10 mouse cellular contexts compared by ENCODE assay signal in the genomic region with DNA sequence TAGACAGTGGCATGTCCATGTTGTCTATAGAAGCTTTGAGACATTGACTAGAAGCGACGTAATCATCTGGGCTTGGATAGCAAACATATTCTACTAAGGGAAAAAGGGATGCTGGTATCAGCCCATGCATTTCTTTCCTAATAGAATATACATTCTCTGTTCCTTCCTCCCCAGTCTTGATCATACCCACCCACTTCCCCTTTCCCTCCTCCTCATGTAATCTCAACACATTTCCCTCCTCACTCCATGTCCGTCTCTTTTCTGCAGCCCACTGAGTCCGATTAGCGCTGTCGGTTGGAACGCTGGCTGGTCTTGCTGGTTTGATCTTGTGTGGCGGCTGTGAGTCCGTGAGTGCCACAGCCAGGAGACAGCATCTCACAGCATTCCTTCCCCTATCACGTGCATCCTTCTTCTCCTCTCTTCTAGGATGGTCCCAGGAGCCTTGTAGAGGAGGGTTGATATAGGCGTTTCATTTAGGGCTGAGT. TPM values are rescaled to one million over a fixed set of nuclear protein-coding genes. Genes with fewer than 3 reads are reported as not detected.
DNase-seq lines count a peak whose midpoint lies in the region; ATAC-seq and TF ChIP-seq lines count a peak whose summit lies in the region.
"Had no signal": no experiment of that assay in that cellular context is flagged by ENCODE, and none has a peak within 500 bp of the region (broad histone marks: within the 10 kb centered on the region; RNA-seq: fewer than 3 reads in every experiment).

Gene Txndc2 (minus strand): TSS at position 435 of the 485 bp plus-strand sequence.

- DNase-seq in adrenal gland, adult 2 months = no peak
- no peak for DNase-seq in adrenal gland, adult 18-20 months (ENCODE audit: low spot score in 2 of 2)
- DNase-seq in lung, embryonic 14.5 days = no peak
- DNase-seq in lung, adult 2 months = no peak
- DNase-seq in thymus, postnatal 4 days = no peak
- DNase-seq in ovary, postnatal 14 days (ENCODE audit: low spot score) = no peak
- DNase-seq: kidney, adult 8-10 months had no signal

- H3K36me3 ChIP-seq in lung, embryonic 14.5 days (ENCODE audit: insufficient read depth) = no peaks in the 10 kb centered on the region
- H3K36me3 ChIP-seq in macrophage (ENCODE audit: inconsistent target) = no peaks in the 10 kb centered on the region
- H3K36me3 ChIP-seq in stomach, embryonic 14.5 days (ENCODE audit: control insufficient read depth, insufficient read depth, low read length) = no peaks in the 10 kb centered on the region

- no peak for TF ChIP-seq POLR2A in lung, adult 2 months (IDR thresholded peaks at IDR 0.05; ENCODE audit: borderline replicate concordance, extremely low read depth, low read depth, low read length)

- no peak within 1 kb of the TSS for H3K4me3 ChIP-seq in lung, embryonic 14.5 days (ENCODE audit: low read depth, low read length)
- no peak within 1 kb of the TSS for H3K4me3 ChIP-seq in lung, adult 2 months (replicated peaks; ENCODE audit: extremely low read depth, low read depth, low read length)
- H3K4me3 ChIP-seq in macrophage (ENCODE audit: inconsistent target) = no peak within 1 kb of the TSS
- no peak within 1 kb of the TSS for H3K4me3 ChIP-seq in stomach, embryonic 14.5 days (ENCODE audit: low read depth, low read length)

- no peaks in the 10 kb centered on the region for H3K4me1 ChIP-seq in lung, embryonic 14.5 days (ENCODE audit: insufficient read depth)
- peaks cover 6% of the 10 kb centered on the region for H3K4me1 ChIP-seq in lung, adult 2 months (ENCODE audit: control insufficient read depth, insufficient read depth, low read length)
- peaks cover 9% of the 10 kb centered on the region; the same call in 1 of the 2 replicates for H3K4me1 ChIP-seq in stomach, embryonic 14.5 days (ENCODE audit: control insufficient read depth, insufficient read depth, low read length)

- no peaks in the 10 kb centered on the region for H3K79me2 ChIP-seq in macrophage (ENCODE audit: inconsistent target)

- WGBS in lung, embryonic 14.5 days = 81% methylated on average over 11 of the region's 11 CpGs
- WGBS in lung, adult 2 months = 87% methylated on average over 11 of the region's 11 CpGs
- 73% methylated on average over 11 of the region's 11 CpGs for WGBS in macrophage (ENCODE audit: missing documents)
- WGBS in stomach, embryonic 14.5 days = 90% methylated on average over 11 of the region's 11 CpGs

- no peak for ATAC-seq in lung, embryonic 14.5 days (ENCODE audit: insufficient read depth)
- ATAC-seq in stomach, embryonic 14.5 days (ENCODE audit: insufficient number of reproducible peaks, insufficient read depth, low FRiP score, low read depth) = no peak

- H3K9ac ChIP-seq in lung, embryonic 14.5 days = no peak within 1 kb of the TSS
- H3K9ac ChIP-seq in stomach, embryonic 14.5 days (replicated peaks; ENCODE audit: low read depth, low read length) = no peak within 1 kb of the TSS

- H3K4me2 ChIP-seq in lung, embryonic 14.5 days = no peak within 1 kb of the TSS
- 0 out of 2 replicates have a peak within 1 kb of the TSS, but pooled peaks have one; percentile 2 for H3K4me2 ChIP-seq in stomach, embryonic 14.5 days (replicated peaks; ENCODE audit: low read depth, low read length)

- peak within 1 kb of the TSS; percentile 78; the same call in 1 of the 2 replicates for H3K27ac ChIP-seq in lung, embryonic 14.5 days (ENCODE audit: low read depth)
- H3K27ac ChIP-seq in macrophage = peak within 1 kb of the TSS; percentile 10; the same call in 1 of the 2 replicates
- peak within 1 kb of the TSS; percentile 68; the same call in 1 of the 2 replicates for H3K27ac ChIP-seq in stomach, embryonic 14.5 days (ENCODE audit: low read length)

- TF ChIP-seq CTCF in lung, embryonic 14.5 days (IDR thresholded peaks at IDR 0.05; ENCODE audit: low read depth) = no peak
- no peak for TF ChIP-seq CTCF in lung, adult 2 months (IDR thresholded peaks at IDR 0.05; ENCODE audit: insufficient read depth, low read length)

- H3K9me3 ChIP-seq in lung, embryonic 14.5 days (ENCODE audit: low read depth, low read length) = no peaks in the 10 kb centered on the region
- no peaks in the 10 kb centered on the region for H3K9me3 ChIP-seq in stomach, embryonic 14.5 days (ENCODE audit: control insufficient read depth, low read depth, low read length)

- no peaks in the 10 kb centered on the region for H3K27me3 ChIP-seq in lung, embryonic 14.5 days (ENCODE audit: insufficient read depth, low read length)
- no peaks in the 10 kb centered on the region for H3K27me3 ChIP-seq in stomach, embryonic 14.5 days (ENCODE audit: control insufficient read depth, insufficient read depth, low read length)

RNA-seq across cellular contexts. Expression of gene Txndc2, which starts in this region (rescaled TPM):
- 10 to 100 TPM; 12.8 to 40.9 TPM for total RNA-seq in adrenal gland, adult 2 months (2021)
- polyA plus RNA-seq in adrenal gland, adult 2 months (2012; rRNA removed) = 0.19 and 0.61 TPM in 2 replicates
- total RNA-seq in adrenal gland, adult 18-20 months (2021) = 10 to 100 TPM in 1 of 2 experiments, 1 to 10 TPM in 1; 2.7 to 26.0 TPM
- polyA plus RNA-seq in lung, embryonic 14.5 days (2014; fragmentation: Nextera tagmentation; extraction: Ambion mirVana) = 0.16 TPM in 1 of 2 replicates, not detected in the other
- 0.06 and 0.09 TPM in 2 replicates for polyA plus RNA-seq in lung, adult 2 months (2012; rRNA removed)
- total RNA-seq in macrophage (2018; cell fraction: chromatin; rRNA removed) = 1 to 10 TPM in 14 of 26 experiments, under 1 TPM in 9, not detected in 3; 0.33 to 3.4 (median 1.3) TPM
- under 1 TPM in 10 of 26 experiments, not detected in 16; 0.06 to 0.19 (median 0.10) TPM for total RNA-seq in macrophage (2018; cell fraction: cytosol; rRNA removed)
- total RNA-seq in macrophage (2018; cell fraction: nucleus; rRNA removed) = 1 to 10 TPM in 7 of 26 experiments, under 1 TPM in 13, not detected in 6; 0.45 to 2.6 (median 0.77) TPM
- polyA plus RNA-seq in macrophage (2018) = 0.10 TPM in 1 of 3 replicates, not detected in the others
- polyA plus RNA-seq in stomach, embryonic 14.5 days (2014; fragmentation: Nextera tagmentation; extraction: Ambion mirVana) = 0.14 TPM in 1 of 2 replicates, not detected in the other
- polyA plus RNA-seq: heart, embryonic 14.5 days had no signal

Comparison
In these comparisons a context has a peak if more than half of its experiments do, and no peak if none do; other contexts are left out.
1. H3K27ac ChIP-seq: peak in every context shown above with its lines; median percentile 78 in lung, embryonic 14.5 days; 68 in stomach, embryonic 14.5 days; 10 in macrophage.